Mouse (Mus musculus) forebrain, embryonic 14.5 days (tissue): ENCODE measurements at regions not wholly inside any gene's neighbourhood (a gene's known extent, or its start where the extent isn't known, plus 50 kb on each side); places are given as distances from the start of the nearest gene placed in this dataset.

ENCODE experiments used
- ATAC-seq: fragments of 200-750 bp; cut with Nextera tagmentation; 2 replicates; pipeline ENCODE4 v1.8.0; 2017; ENCODE audit warnings: mild to moderate bottlenecking, moderate library complexity
- DNase-seq: peaks from one replicate; pipeline ENCODE4 v3.0.0-alpha.2; 2015; ENCODE audit warnings: low spot score
- H3K27ac ChIP-seq: fragments of 300-500 bp; sonication (generic); 2 replicates; pipeline ENCODE4 v1.5.1; 2014; ENCODE audit warnings: low read depth, mild to moderate bottlenecking, control low read depth, low read length, moderate library complexity
- H3K27me3 ChIP-seq: fragments of 300-500 bp; sonication (generic); replicated peaks from 2 replicates; pipeline ENCODE4 v1.6.1; 2014; ENCODE audit warnings: low read length, control low read depth, mixed read lengths; ENCODE audit not compliant: control insufficient read depth, insufficient read depth
- H3K36me3 ChIP-seq: fragments of 300-500 bp; sonication (generic); 2 replicates; pipeline ENCODE4 v1.6.1; 2014; ENCODE audit warnings: low read length, control low read depth; ENCODE audit not compliant: control insufficient read depth, insufficient read depth
- H3K4me1 ChIP-seq: fragments of 300-500 bp; sonication (generic); 2 replicates; pipeline ENCODE4 v1.6.1; 2014; ENCODE audit warnings: antibody characterized with exemption, low read length, control low read depth; ENCODE audit not compliant: control insufficient read depth, insufficient read depth
- H3K4me2 ChIP-seq: fragments of 300-500 bp; sonication (generic); 2 replicates; pipeline ENCODE4 v1.6.1; 2014; ENCODE audit warnings: mild to moderate bottlenecking, control low read depth, low read length
- H3K4me3 ChIP-seq: fragments of 300-500 bp; sonication (generic); 2 replicates; pipeline ENCODE4 v1.5.1; 2014; ENCODE audit warnings: low read depth, low read length, control low read depth
- H3K9ac ChIP-seq: fragments of 300-500 bp; sonication (generic); 2 replicates; pipeline ENCODE4 v1.6.1; 2014; ENCODE audit warnings: mild to moderate bottlenecking, low read length, control low read depth, moderate library complexity
- H3K9me3 ChIP-seq: fragments of 300-500 bp; sonication (generic); replicated peaks from 2 replicates; pipeline ENCODE4 v1.6.1; 2016; ENCODE audit warnings: low read length, control low read depth, mixed read lengths; ENCODE audit not compliant: control insufficient read depth
- WGBS: fragments of 180-500 bp; shearing (Covaris S2); extraction: QIAGEN DNeasy Blood & Tissue Kit; methylation state at CpG from one replicate; pipeline ENCODE4 v1.1.7; 2014; 5-methylcytosine and 5-hydroxymethylcytosine counted together

GRCm38 (mm10) chr8:89219156-89219555 is 175.2 kb upstream of the Sall1 start:
- Histone ChIP-seq H3K27me3 (no peaks in the 10 kb centered on the region), H3K4me3 (no peak overlapping the region), H3K27ac (no peak overlapping the region), H3K9ac (no peak overlapping the region), H3K4me1 (peaks cover 3% of the 10 kb centered on the region; the same call in 1 of the 2 replicates), H3K4me2 (no peak overlapping the region), H3K36me3 (no peaks in the 10 kb centered on the region), H3K9me3 (no peaks in the 10 kb centered on the region)
- ATAC-seq = no peak
- 89% methylated on average over 7 of the region's 7 CpGs for WGBS
- DNase-seq = no peak

- Histone ChIP-seq H3K4me1 (peaks cover 3% of the 10 kb centered on the region; the same call in 1 of the 2 replicates), H3K4me2 (no peak overlapping the region), H3K27ac (no peak overlapping the region), H3K4me3 (no peak overlapping the region), H3K9me3 (no peaks in the 10 kb centered on the region), H3K27me3 (no peaks in the 10 kb centered on the region), H3K36me3 (no peaks in the 10 kb centered on the region), H3K9ac (no peak overlapping the region)
- ATAC-seq = no peak
- no peak for DNase-seq
- 94% methylated on average over 2 of the region's 2 CpGs for WGBS
These were observed 173.7 kb upstream of the Sall1 start for GRCm38 (mm10) chr8:89217689-89218088.

- Histone ChIP-seq H3K27ac (no peak overlapping the region), H3K4me1 (no peaks in the 10 kb centered on the region), H3K9ac (no peak overlapping the region), H3K36me3 (no peaks in the 10 kb centered on the region), H3K27me3 (no peaks in the 10 kb centered on the region), H3K4me2 (no peak overlapping the region), H3K4me3 (no peak overlapping the region), H3K9me3 (no peaks in the 10 kb centered on the region)
- WGBS = 85% methylated on average over 3 of the region's 3 CpGs
- ATAC-seq = no peak
- no peak for DNase-seq
These were observed 168.0 kb upstream of the Sall1 start for GRCm38 (mm10) chr8:89211931-89212330.

- Histone ChIP-seq H3K9ac (no peak overlapping the region), H3K27me3 (no peaks in the 10 kb centered on the region), H3K9me3 (no peaks in the 10 kb centered on the region), H3K4me2 (no peak overlapping the region), H3K4me3 (no peak overlapping the region), H3K27ac (no peak overlapping the region), H3K36me3 (no peaks in the 10 kb centered on the region), H3K4me1 (no peaks in the 10 kb centered on the region)
- DNase-seq (no peak), ATAC-seq (no peak)
- WGBS = 67% methylated on average over 1 of the region's 1 CpGs
These were observed 166.7 kb upstream of the Sall1 start for GRCm38 (mm10) chr8:89210684-89211083.

GRCm38 (mm10) chr8:89207891-89208290 is 163.9 kb upstream of the Sall1 start:
- no peak overlapping the region for H3K9ac ChIP-seq
- H3K4me1 ChIP-seq = no peaks in the 10 kb centered on the region
- no peak for DNase-seq
- H3K36me3 ChIP-seq = no peaks in the 10 kb centered on the region
- no peak overlapping the region for H3K4me3 ChIP-seq
- 88% methylated on average over 2 of the region's 2 CpGs for WGBS
- no peaks in the 10 kb centered on the region for H3K9me3 ChIP-seq
- no peak for ATAC-seq
- no peaks in the 10 kb centered on the region for H3K27me3 ChIP-seq
- H3K4me2 ChIP-seq = no peak overlapping the region
- no peak overlapping the region for H3K27ac ChIP-seq

- H3K27ac ChIP-seq = no peak overlapping the region
- ATAC-seq = peak; percentile 40; the same call in 1 of the 2 replicates
These were observed 158.6 kb upstream of the Sall1 start for GRCm38 (mm10) chr8:89202484-89203096.

GRCm38 (mm10) chr8:89200301-89200700 is 156.3 kb upstream of the Sall1 start:
- 73% methylated on average over 2 of the region's 2 CpGs for WGBS
- H3K36me3 ChIP-seq = no peaks in the 10 kb centered on the region
- no peak overlapping the region for H3K4me3 ChIP-seq
- H3K4me1 ChIP-seq = no peaks in the 10 kb centered on the region
- H3K27me3 ChIP-seq = no peaks in the 10 kb centered on the region
- DNase-seq = peak; percentile 44
- no peak overlapping the region for H3K9ac ChIP-seq
- H3K4me2 ChIP-seq = no peak overlapping the region
- H3K27ac ChIP-seq = no peak overlapping the region
- no peak for ATAC-seq
- H3K9me3 ChIP-seq = no peaks in the 10 kb centered on the region

More at GRCm38 (mm10) chr8:89202484-89203096, 158.6 kb upstream of the Sall1 start:
- WGBS = 36% methylated on average over 5 of the region's 5 CpGs
- Histone ChIP-seq H3K36me3 (no peaks in the 10 kb centered on the region), H3K4me2 (no peak overlapping the region), H3K9ac (no peak overlapping the region), H3K27me3 (no peaks in the 10 kb centered on the region), H3K4me1 (no peaks in the 10 kb centered on the region), H3K9me3 (no peaks in the 10 kb centered on the region), H3K4me3 (no peak overlapping the region)
- DNase-seq = peak; percentile 40

GRCm38 (mm10) chr8:89185314-89185713 is 141.4 kb upstream of the Sall1 start:
- no peaks in the 10 kb centered on the region for H3K36me3 ChIP-seq
- H3K4me3 ChIP-seq = no peak overlapping the region
- WGBS = 70% methylated on average over 17 of the region's 17 CpGs
- DNase-seq = no peak
- no peak overlapping the region for H3K9ac ChIP-seq
- no peaks in the 10 kb centered on the region for H3K27me3 ChIP-seq
- ATAC-seq = no peak
- H3K4me1 ChIP-seq = no peaks in the 10 kb centered on the region
- no peaks in the 10 kb centered on the region for H3K9me3 ChIP-seq
- H3K4me2 ChIP-seq = no peak overlapping the region
- H3K27ac ChIP-seq = no peak overlapping the region

GRCm38 (mm10) chr8:89175631-89176030 is 131.7 kb upstream of the Sall1 start:
- Histone ChIP-seq H3K9ac (no peak overlapping the region), H3K27me3 (no peaks in the 10 kb centered on the region), H3K4me2 (no peak overlapping the region), H3K4me3 (no peak overlapping the region), H3K27ac (no peak overlapping the region), H3K4me1 (no peaks in the 10 kb centered on the region), H3K36me3 (no peaks in the 10 kb centered on the region), H3K9me3 (no peaks in the 10 kb centered on the region)
- WGBS = 84% methylated on average over 7 of the region's 7 CpGs
- peak; percentile 20 for DNase-seq
- ATAC-seq = no peak
